Mouse (Mus musculus) E14TG2a.4 (cell line): Measurements from ENCODE around the gene Pdk2.

Experiments used
- H3K27me3 ChIP-seq: 2 replicates; pipeline ENCODE4 v1.6.1; 2014; ENCODE audit warnings: low read length, control low read depth; ENCODE audit not compliant: insufficient read depth
- H3K36me3 ChIP-seq: 2 replicates; pipeline ENCODE4 v1.6.1; 2014; ENCODE audit warnings: low read length, control low read depth; ENCODE audit not compliant: insufficient read depth
- H3K4me1 ChIP-seq: replicated peaks from 2 replicates; pipeline ENCODE4 v1.6.1; 2014; ENCODE audit warnings: low read depth, low read length, control low read depth
- H3K4me3 ChIP-seq: replicated peaks from 2 replicates; pipeline ENCODE4 v1.5.1; 2014; ENCODE audit warnings: mild to moderate bottlenecking, low read length
- H3K9me3 ChIP-seq: 2 replicates; pipeline ENCODE4 v1.6.1; 2014; ENCODE audit warnings: low read length, control low read depth
- CTCF ChIP-seq: conservative IDR thresholded peaks from 2 replicates; pipeline ENCODE4 v1.5.1; 2014; ENCODE audit warnings: low read length
- NANOG ChIP-seq: IDR thresholded peaks from 2 replicates; pipeline ENCODE4 v1.6.1; 2014; ENCODE audit warnings: borderline replicate concordance, low read length, mixed read lengths
- POU5F1 ChIP-seq: IDR thresholded peaks from 2 replicates; pipeline ENCODE4 v1.6.1; 2014; ENCODE audit warnings: low read length, borderline replicate concordance

The Pdk2 gene

DNA sequence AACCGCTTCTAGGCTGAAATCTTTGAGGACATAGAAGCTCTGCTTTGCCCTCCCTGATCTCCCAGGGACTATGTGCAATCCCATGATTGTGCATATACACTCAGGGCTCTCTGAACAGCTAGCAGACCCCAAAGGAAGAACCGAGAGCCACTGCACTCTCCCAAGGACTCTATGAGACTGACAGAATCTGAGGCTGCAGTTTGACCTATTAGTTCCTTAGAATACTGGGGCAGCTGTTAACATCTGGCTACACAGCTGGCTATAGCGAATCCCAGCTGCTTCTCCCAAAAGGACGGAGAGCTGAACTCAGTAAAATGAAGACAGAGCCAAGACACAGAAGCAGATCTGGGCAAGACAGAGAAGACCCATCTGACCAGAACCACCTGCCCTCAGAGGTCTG lies 32.7 kb upstream of the Pdk2 start:
- Histone ChIP-seq H3K27me3 (peaks cover 72% of the 10 kb centered on the region), H3K9me3 (no peaks in the 10 kb centered on the region)
- TF ChIP-seq NANOG (no peak), CTCF (no peak), POU5F1 (no peak)

DNA sequence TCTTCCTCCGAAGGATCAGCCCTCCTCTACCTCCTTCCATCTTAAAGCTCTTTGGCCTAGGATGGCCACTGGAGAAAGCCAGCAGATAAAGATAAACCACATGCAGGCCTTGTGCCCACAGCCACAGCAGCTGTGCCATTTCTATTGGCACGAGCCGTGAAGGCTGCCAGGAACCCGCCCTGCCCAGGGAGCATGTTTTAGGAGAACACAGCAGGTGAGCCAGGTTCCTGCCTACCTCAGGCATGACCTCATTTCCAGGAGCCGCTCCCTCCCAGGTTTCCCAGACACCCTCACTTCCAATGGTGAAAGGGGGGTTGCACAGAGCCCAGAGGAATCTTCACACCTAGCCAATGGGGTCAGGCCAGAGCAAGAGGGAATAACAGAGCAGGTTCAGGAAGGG lies 31.6 kb upstream of the Pdk2 start:
- no peaks in the 10 kb centered on the region for H3K9me3 ChIP-seq
- peaks cover 78% of the 10 kb centered on the region for H3K4me1 ChIP-seq
- peaks cover 62% of the 10 kb centered on the region for H3K27me3 ChIP-seq
- TF ChIP-seq POU5F1 (no peak), NANOG (no peak), CTCF (no peak)
- H3K36me3 ChIP-seq: no peaks in the 10 kb centered on the region
- 0 out of 2 replicates have a peak overlapping the region, but pooled peaks have one; percentile 17 for H3K4me3 ChIP-seq

More for the DNA sequence above, 32.7 kb upstream of the Pdk2 start:
- H3K36me3 ChIP-seq: no peaks in the 10 kb centered on the region
- H3K4me1 ChIP-seq: peaks cover 85% of the 10 kb centered on the region
- H3K4me3 ChIP-seq: no peak overlapping the region

DNA sequence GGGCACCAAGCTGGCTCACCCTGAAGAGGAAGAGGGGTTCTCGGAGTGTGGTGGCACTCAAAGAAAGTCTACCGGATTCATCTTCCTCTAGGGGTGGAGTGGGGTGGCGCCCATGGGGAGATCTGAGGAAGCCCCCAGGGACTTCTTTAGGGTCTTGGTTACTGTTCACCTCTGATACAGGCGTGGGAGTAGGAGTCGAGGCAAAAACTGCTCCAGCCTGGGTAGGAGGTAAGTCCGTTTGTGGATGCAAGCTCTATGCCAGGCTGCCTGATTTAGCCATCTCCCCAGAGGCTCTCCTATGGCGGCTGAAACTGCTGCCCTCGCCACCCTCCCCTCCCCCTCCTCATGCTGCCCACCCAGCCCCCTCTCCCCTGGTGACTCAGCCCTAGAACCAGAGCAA lies 31.0 kb upstream of the Pdk2 start:
- Histone ChIP-seq H3K4me1 (peaks cover 72% of the 10 kb centered on the region), H3K9me3 (no peaks in the 10 kb centered on the region), H3K4me3 (0 out of 2 replicates have a peak overlapping the region, but pooled peaks have one; percentile 17), H3K36me3 (no peaks in the 10 kb centered on the region), H3K27me3 (peaks cover 56% of the 10 kb centered on the region)
- TF ChIP-seq POU5F1 (no peak), NANOG (no peak), CTCF (no peak)

DNA sequence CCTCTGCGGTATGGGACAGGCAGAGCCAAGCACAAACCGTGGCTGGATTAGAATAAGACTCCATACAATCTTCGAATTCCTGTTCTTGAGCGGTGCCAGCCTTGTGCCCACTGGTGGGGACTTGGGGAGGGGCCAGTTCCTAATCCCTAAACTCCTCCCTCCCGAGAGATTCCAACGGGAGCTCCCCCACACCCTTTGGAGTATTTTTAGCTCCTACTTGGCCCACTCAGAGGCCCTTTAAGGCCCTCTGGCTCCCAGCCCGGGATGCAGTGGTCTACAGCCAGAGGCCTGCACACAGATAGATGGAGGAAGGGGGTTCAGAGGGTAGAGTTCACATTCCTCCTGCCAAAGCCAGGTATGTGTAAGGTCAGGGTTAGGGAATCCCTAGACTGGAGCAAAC lies 30.1 kb upstream of the Pdk2 start:
- Histone ChIP-seq H3K27me3 (peaks cover 47% of the 10 kb centered on the region), H3K36me3 (no peaks in the 10 kb centered on the region), H3K4me1 (peaks cover 67% of the 10 kb centered on the region), H3K9me3 (no peaks in the 10 kb centered on the region), H3K4me3 (no peak overlapping the region)
- TF ChIP-seq CTCF: no peak
- no peak for TF ChIP-seq NANOG
- TF ChIP-seq POU5F1: no peak

DNA sequence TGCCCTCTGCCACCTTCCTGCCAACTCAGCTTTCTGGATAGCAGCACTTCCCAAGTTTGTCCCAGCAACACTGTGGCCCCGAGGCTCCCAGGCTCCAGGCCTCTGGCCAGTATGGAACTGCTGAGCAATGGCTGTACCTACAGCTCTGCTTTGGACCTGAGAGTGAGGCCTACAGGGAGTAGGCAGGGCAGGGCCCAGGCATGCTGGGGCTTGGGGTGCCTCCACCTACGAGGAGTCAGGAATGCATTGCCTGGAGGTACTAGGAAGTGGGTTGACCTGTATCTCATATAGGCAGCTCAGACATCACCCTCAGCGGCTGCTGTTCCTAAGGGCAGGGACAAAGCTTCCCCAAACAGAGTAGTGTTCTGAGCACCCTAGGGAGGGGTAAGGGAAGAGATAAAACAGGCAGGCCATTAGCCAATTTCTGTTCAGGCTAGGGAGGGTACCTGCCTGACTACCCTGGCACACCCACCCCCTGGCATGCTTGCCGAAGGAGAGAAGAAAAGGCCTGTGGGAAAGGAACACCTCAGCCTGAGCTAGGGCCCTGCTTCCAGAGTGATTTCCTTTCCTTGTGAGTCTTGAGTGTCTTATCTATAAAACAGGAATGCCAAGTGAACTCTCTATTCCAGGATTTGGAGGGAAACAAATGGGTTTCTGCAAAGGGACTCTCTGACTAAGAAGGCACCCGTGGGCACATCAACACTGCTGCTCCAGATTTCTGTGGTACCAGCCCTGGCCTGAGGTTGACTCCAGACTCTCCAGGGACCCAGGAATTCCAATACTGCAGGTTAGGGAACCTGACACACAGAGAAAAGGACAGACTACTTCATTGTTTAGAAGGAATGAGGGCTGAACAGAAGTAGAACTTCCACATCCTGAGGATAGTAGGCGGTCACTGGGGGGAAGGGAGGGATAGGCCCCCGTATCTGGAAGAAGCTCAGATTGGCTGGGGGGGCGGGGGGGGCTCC lies 29.3 kb upstream of the Pdk2 start:
- Histone ChIP-seq H3K4me1 (peaks cover 67% of the 10 kb centered on the region), H3K27me3 (peaks cover 39% of the 10 kb centered on the region), H3K36me3 (peaks cover 4% of the 10 kb centered on the region), H3K4me3 (0 out of 2 replicates have a peak overlapping the region, but pooled peaks have one; percentile 10), H3K9me3 (no peaks in the 10 kb centered on the region)
- TF ChIP-seq NANOG (no peak), CTCF (no peak), POU5F1 (no peak)

DNA sequence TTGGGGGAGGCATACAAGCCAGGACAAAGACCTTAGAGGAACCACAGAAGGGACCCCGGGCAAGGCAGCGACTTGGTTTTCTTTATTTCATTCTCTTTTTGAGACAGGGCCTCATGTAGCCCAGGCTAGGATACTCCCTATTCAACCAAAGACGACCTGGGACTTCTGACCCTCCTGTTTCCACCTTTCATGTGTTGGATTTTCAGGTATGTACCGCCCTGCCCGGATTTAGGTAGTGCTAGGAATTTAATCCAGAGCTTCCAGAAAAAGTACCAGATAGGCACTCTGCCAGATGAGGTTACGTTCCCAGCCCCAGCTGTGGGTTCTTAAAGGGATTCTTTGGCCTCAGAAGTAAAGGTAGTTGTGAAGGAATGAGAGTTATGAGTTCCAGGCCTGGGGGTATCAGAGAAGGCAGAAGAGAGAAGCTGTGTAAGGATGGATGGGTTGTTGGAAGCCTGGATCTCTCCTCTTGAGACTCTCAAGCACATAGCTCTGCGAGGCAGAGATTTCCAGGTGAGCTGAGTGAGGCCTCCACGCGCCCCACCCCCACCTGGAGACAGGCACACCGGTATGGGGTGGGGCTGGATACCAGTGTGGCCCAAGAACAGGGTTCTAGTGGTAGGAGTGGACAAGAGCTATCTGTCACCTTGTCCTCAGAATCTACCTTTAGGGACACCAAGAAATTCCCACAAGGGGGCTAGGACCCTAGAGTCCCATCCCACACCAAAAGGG lies 28.2 kb upstream of the Pdk2 start:
- H3K9me3 ChIP-seq: no peaks in the 10 kb centered on the region
- peaks cover 56% of the 10 kb centered on the region for H3K4me1 ChIP-seq
- no peak for TF ChIP-seq NANOG
- no peak for TF ChIP-seq CTCF
- TF ChIP-seq POU5F1: no peak
- no peak overlapping the region for H3K4me3 ChIP-seq
- H3K36me3 ChIP-seq: peaks cover 8% of the 10 kb centered on the region
- peaks cover 28% of the 10 kb centered on the region for H3K27me3 ChIP-seq

DNA sequence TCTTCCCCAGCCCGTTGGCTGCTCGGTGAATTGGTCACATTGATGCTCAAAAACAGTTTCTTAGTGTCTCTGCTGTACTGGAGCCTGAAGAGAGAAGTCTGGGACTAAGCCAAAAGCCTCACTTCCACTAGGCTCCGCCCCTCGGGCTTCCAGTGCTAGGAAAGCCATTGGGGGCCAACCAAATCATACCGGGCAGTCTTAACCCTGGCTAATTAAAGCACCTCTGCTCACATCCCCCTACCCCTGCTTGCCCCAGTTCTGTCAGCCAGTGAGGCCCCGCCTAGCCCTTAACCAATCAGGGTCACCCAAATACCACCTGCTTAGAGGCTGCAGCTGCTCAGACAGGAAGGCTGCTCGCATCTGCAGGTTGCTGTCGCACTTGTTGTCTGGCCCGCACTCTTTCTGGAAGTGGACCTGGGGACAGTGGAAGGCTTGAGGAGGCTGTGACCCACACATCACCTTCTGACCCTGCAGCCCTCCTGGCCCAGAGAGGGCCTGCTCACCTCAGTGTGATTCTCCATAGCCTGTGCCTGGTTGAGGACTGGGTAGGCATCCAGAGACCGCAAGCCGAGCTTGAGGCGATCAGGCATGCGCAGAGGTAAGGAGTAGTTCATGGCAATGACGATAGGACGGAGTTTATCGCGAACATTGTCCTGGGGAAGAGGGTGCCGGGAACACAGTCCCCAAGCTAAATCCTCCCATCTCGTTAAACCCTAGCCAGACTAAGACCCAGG lies 15.8 kb upstream of the Pdk2 start:
- Histone ChIP-seq H3K27me3 (peaks cover 8% of the 10 kb centered on the region), H3K4me3 (peak overlapping the region; percentile 69), H3K4me1 (peaks cover 39% of the 10 kb centered on the region), H3K9me3 (no peaks in the 10 kb centered on the region), H3K36me3 (peaks cover 65% of the 10 kb centered on the region)
- TF ChIP-seq POU5F1: no peak
- no peak for TF ChIP-seq NANOG
- TF ChIP-seq CTCF: no peak

DNA sequence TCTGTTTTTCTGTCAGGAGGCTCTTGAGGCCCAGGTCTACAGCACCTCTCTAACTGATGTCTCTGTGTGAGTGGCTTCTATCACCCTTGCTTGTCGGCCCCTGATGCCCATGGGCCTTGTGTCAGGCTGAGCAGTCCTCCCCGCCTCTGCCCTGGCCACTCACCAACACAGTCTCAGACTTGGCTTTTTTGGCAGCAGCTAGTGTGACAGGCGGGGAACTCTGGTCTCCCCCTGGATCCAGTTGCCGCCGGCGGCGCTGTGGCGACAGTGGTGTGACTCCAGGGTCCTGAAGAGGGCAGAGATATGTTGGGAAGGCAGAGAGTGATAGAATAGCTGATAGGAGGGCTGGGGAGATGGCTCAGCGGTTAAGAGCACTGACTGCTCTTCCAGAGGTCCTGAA lies 11.9 kb upstream of the Pdk2 start:
- no peaks in the 10 kb centered on the region for H3K9me3 ChIP-seq
- H3K36me3 ChIP-seq: peaks cover 55% of the 10 kb centered on the region
- H3K4me3 ChIP-seq: 0 out of 2 replicates have a peak overlapping the region, but pooled peaks have one; percentile 1
- TF ChIP-seq POU5F1: no peak
- TF ChIP-seq NANOG: no peak
- TF ChIP-seq CTCF: no peak
- H3K27me3 ChIP-seq: peaks cover 4% of the 10 kb centered on the region
- peaks cover 26% of the 10 kb centered on the region for H3K4me1 ChIP-seq
